Mouse (Mus musculus): ENCODE measurements at regions not wholly inside any gene's neighbourhood (a gene's known extent, or its start where the extent isn't known, plus 50 kb on each side); places are given as distances from the start of the nearest gene placed in this dataset.

GRCm38 (mm10) chr17:45235401-45235800 lies 198.1 kb downstream of the Cdc5l start:
- Histone ChIP-seq H3K4me2 (no peak overlapping the region), H3K27ac (no peak overlapping the region), H3K4me1 (replicated peaks) (no peaks in the 10 kb centered on the region), H3K36me3 (no peaks in the 10 kb centered on the region), H3K9me3 (replicated peaks) (peaks cover 9% of the 10 kb centered on the region; the same call in 1 of the 2 replicates), H3K27me3 (no peaks in the 10 kb centered on the region), H3K9ac (no peak overlapping the region), H3K4me3 (replicated peaks) (no peak overlapping the region)
- DNase-seq (no peak), ATAC-seq (ENCODE audit: low read depth) (no peak)
- 64% methylated on average over 7 of the region's 7 CpGs for WGBS (ENCODE audit: insufficient replicate concordance)

- 50% methylated on average over 5 of the region's 5 CpGs for WGBS (ENCODE audit: insufficient replicate concordance)
- H3K27me3 ChIP-seq: no peaks in the 10 kb centered on the region
- H3K9ac ChIP-seq: no peak overlapping the region
- H3K4me2 ChIP-seq: no peak overlapping the region
- no peaks in the 10 kb centered on the region for H3K4me1 ChIP-seq (replicated peaks)
- no peaks in the 10 kb centered on the region for H3K36me3 ChIP-seq
- H3K4me3 ChIP-seq (replicated peaks): no peak overlapping the region
- H3K9me3 ChIP-seq (replicated peaks): peaks cover 9% of the 10 kb centered on the region; the same call in 1 of the 2 replicates
- DNase-seq (no peak), ATAC-seq (ENCODE audit: low read depth) (no peak)
- H3K27ac ChIP-seq: no peak overlapping the region
These were observed 200.7 kb downstream of the Cdc5l start for GRCm38 (mm10) chr17:45232874-45233273.

- no peak for ATAC-seq (ENCODE audit: low read depth)
- H3K9me3 ChIP-seq (replicated peaks): no peaks in the 10 kb centered on the region
- no peak overlapping the region for H3K4me2 ChIP-seq
- H3K27ac ChIP-seq: no peak overlapping the region
- no peak overlapping the region for H3K4me3 ChIP-seq (replicated peaks)
- 23% methylated on average over 1 of the region's 1 CpGs for WGBS (ENCODE audit: insufficient replicate concordance)
- H3K9ac ChIP-seq: no peak overlapping the region
- H3K4me1 ChIP-seq (replicated peaks): no peaks in the 10 kb centered on the region
- no peaks in the 10 kb centered on the region for H3K36me3 ChIP-seq
- H3K27me3 ChIP-seq: no peaks in the 10 kb centered on the region
- DNase-seq: no peak
These were observed 206.3 kb downstream of the Cdc5l start for GRCm38 (mm10) chr17:45227190-45227589.

DNA sequence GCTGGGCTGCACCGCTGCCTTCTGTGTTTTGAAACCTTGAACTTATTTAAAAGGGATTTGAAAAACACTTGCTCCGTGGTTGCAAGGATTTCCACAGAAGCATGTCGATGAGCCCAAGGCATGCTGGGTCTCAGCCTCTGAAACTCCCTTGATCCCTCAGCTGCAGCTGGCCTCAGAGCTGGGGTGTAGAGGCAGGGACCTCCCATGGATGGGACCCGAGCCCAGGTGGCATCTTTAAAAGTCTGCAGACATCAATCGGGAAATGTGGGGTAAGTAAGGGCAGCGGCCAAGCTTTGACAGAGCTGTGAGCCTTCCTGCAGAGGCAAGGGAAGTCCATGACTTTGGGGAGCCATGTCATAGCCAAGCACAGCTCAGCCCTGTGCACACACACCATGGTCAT lies 207.1 kb downstream of the Cdc5l start:
- H3K9me3 ChIP-seq (replicated peaks): no peaks in the 10 kb centered on the region
- no peaks in the 10 kb centered on the region for H3K36me3 ChIP-seq
- H3K4me3 ChIP-seq (replicated peaks): no peak overlapping the region
- DNase-seq (no peak), ATAC-seq (ENCODE audit: low read depth) (no peak)
- WGBS (ENCODE audit: insufficient replicate concordance): 43% methylated on average over 6 of the region's 6 CpGs
- H3K4me1 ChIP-seq (replicated peaks): no peaks in the 10 kb centered on the region
- no peaks in the 10 kb centered on the region for H3K27me3 ChIP-seq
- H3K27ac ChIP-seq: no peak overlapping the region
- no peak overlapping the region for H3K9ac ChIP-seq
- H3K4me2 ChIP-seq: no peak overlapping the region

GRCm38 (mm10) chr17:45221625-45222024 lies 211.9 kb downstream of the Cdc5l start:
- Histone ChIP-seq H3K36me3 (no peaks in the 10 kb centered on the region), H3K9ac (no peak overlapping the region), H3K9me3 (replicated peaks) (no peaks in the 10 kb centered on the region), H3K4me1 (replicated peaks) (no peaks in the 10 kb centered on the region), H3K4me3 (replicated peaks) (no peak overlapping the region), H3K27ac (no peak overlapping the region), H3K27me3 (no peaks in the 10 kb centered on the region), H3K4me2 (no peak overlapping the region)
- ATAC-seq (ENCODE audit: low read depth) (no peak), DNase-seq (no peak)
- 36% methylated on average over 10 of the region's 10 CpGs for WGBS (ENCODE audit: insufficient replicate concordance)

DNA sequence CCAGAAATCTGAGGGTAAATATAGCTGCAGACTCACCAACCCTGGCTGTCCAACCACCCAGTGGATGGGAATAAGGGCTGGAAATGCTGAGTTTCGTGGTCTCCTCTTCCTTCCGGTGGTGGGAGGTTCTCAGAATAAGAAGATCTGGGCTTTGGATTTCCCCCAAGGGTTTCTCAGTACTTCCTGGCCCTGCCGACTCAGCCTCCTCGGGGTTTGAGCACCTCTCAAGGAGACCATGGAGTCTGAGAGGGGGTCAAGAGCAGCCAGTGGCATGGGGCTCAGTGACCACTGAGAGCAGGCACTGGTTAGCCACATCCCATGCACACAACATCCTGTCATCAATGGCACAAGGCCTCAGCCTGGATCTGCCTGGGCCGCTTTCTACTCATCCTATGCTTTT lies 216.4 kb downstream of the Cdc5l start:
- Histone ChIP-seq H3K9ac (no peak overlapping the region), H3K27ac (no peak overlapping the region), H3K36me3 (no peaks in the 10 kb centered on the region), H3K27me3 (no peaks in the 10 kb centered on the region), H3K4me3 (replicated peaks) (no peak overlapping the region), H3K4me2 (no peak overlapping the region), H3K4me1 (replicated peaks) (no peaks in the 10 kb centered on the region), H3K9me3 (replicated peaks) (no peaks in the 10 kb centered on the region)
- DNase-seq: no peak
- 44% methylated on average over 5 of the region's 5 CpGs for WGBS (ENCODE audit: insufficient replicate concordance)
- ATAC-seq (ENCODE audit: low read depth): no peak

DNA sequence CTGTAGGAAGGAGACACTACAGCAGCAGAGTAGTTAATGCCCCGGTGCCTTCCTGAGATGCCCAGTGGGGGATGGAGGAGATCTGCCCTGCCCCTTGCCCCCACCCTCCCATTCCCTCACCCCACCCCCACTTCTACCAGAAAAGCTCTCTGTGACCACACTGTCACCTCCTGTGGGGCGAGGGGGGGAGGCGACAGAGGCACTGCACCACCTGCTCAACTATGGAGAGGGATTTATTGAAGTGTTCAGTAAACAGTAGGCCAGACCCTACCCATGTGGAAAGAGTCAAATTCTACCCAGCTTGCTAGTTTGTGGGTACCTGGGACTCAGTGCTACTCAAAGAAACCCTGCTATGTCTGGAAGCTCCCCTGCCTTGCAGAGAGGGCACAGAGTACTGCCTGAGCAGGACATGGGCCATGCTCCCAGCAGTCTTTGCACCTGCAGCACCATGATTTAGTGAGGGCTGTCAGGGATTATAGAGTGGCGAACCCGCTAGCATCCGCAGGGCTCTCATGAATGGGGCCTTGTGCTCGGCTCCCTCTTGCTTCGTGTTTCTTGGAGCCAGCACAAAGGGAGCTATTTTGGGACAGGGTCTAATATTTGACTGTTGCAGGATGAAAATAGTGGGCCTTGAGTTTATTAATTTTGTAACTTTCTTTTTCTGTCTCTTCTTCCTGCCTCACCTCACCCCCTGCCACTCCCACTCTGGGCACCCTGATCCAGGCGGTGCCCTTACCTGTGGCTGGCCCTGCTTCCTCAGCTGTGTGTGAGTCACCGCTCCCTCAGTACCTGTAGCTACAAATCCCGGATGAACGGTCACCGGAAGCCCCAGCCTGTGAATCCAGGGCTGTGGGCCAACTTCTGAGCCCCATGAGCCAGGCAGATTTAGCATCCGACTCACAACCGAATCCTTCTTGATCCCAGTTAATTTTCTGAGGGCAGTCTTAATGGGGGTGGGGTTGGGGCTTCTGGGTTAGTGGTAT lies 218.2 kb downstream of the Cdc5l start:
- Histone ChIP-seq H3K4me3 (replicated peaks) (no peak overlapping the region), H3K4me2 (no peak overlapping the region), H3K9me3 (replicated peaks) (no peaks in the 10 kb centered on the region), H3K9ac (no peak overlapping the region), H3K27ac (no peak overlapping the region), H3K27me3 (no peaks in the 10 kb centered on the region), H3K4me1 (replicated peaks) (no peaks in the 10 kb centered on the region), H3K36me3 (no peaks in the 10 kb centered on the region)
- DNase-seq (no peak), ATAC-seq (ENCODE audit: low read depth) (no peak)
- 68% methylated on average over 15 of the region's 15 CpGs for WGBS (ENCODE audit: insufficient replicate concordance)

DNA sequence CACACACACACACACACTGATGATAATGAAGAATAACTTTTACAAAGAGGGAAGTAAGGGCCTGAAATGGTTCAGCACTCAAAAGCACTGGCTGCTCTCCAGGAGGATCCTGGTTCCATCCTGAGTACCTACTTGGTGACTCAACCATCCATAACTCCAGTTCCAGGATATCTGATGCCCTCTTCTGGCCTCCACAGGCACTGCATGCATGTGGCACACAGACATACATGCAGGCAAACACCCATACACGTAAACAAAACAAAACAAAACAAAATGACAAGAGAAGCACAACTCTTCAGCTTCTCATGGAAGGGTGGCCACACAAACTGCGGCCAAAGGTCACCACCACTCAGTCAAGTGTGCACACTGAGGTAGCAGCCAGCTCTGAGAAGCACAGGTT lies 222.6 kb downstream of the Cdc5l start:
- Histone ChIP-seq H3K9me3 (replicated peaks) (no peaks in the 10 kb centered on the region), H3K27me3 (no peaks in the 10 kb centered on the region), H3K9ac (no peak overlapping the region), H3K27ac (no peak overlapping the region), H3K4me1 (replicated peaks) (no peaks in the 10 kb centered on the region), H3K36me3 (no peaks in the 10 kb centered on the region), H3K4me3 (replicated peaks) (no peak overlapping the region), H3K4me2 (no peak overlapping the region)
- 65% methylated on average over 2 of the region's 2 CpGs for WGBS (ENCODE audit: insufficient replicate concordance)
- ATAC-seq (ENCODE audit: low read depth) (no peak), DNase-seq (no peak)

GRCm38 (mm10) chr17:45209387-45209663 lies 224.2 kb downstream of the Cdc5l start:
- Histone ChIP-seq H3K4me2 (no peak overlapping the region), H3K4me3 (replicated peaks) (no peak overlapping the region), H3K4me1 (replicated peaks) (no peaks in the 10 kb centered on the region), H3K9me3 (replicated peaks) (no peaks in the 10 kb centered on the region), H3K36me3 (no peaks in the 10 kb centered on the region), H3K27ac (no peak overlapping the region), H3K27me3 (no peaks in the 10 kb centered on the region), H3K9ac (no peak overlapping the region)
- ATAC-seq (ENCODE audit: low read depth): no peak
- DNase-seq: no peak
- 62% methylated on average over 3 of the region's 3 CpGs for WGBS (ENCODE audit: insufficient replicate concordance)

DNA sequence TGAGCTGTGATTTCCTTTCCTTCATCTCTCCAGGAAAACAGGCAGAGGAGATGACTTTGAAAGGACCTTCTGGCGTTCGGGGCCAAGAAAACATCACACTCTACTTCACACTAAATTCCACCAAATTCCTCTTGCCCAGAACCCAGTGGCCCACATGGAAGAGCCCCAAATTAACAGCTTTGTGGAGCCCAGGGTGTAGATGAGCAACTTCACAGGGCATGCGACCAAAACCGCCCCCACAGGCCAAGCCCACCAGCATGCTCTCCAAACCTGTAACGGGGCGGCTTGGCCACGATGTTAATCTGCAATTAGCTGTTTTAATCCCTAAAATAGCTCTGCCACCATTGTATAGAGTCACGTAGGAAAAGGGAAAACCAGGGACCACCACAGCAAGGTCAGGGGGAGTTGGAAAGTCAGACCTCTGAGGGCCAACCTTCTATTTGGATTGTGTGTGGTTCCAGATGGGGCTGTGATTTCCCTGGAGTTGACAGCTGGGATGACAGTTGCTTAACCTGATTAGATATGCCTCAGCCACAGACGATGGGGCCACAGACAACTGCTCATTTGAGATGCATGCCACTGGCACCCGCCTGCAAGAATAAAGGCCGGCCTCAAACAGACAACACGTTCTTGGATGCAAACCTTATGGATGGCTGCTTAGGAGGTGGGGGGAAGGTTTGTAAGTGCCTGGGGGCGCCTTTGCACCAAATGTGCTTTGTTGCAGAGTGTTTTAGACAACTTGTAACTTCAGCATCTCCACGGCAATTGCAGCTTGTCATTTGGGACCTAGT lies 224.7 kb downstream of the Cdc5l start:
- no peak overlapping the region for H3K27ac ChIP-seq
- no peak overlapping the region for H3K4me3 ChIP-seq (replicated peaks)
- H3K36me3 ChIP-seq: no peaks in the 10 kb centered on the region
- ATAC-seq (ENCODE audit: low read depth): no peak
- H3K9me3 ChIP-seq (replicated peaks): no peaks in the 10 kb centered on the region
- H3K4me2 ChIP-seq: no peak overlapping the region
- no peak overlapping the region for H3K9ac ChIP-seq
- H3K27me3 ChIP-seq: no peaks in the 10 kb centered on the region
- WGBS (ENCODE audit: insufficient replicate concordance): 43% methylated on average over 14 of the region's 14 CpGs
- H3K4me1 ChIP-seq (replicated peaks): no peaks in the 10 kb centered on the region
- DNase-seq: no peak

GRCm38 (mm10) chr17:45195779-45196178 lies 237.8 kb downstream of the Cdc5l start:
- ATAC-seq (ENCODE audit: low read depth): no peak
- no peak for DNase-seq
- 81% methylated on average over 6 of the region's 6 CpGs for WGBS (ENCODE audit: insufficient replicate concordance)

More at GRCm38 (mm10) chr17:45195779-45196178, 237.8 kb downstream of the Cdc5l start:
- H3K27ac ChIP-seq: no peak overlapping the region
- H3K9me3 ChIP-seq (replicated peaks): no peaks in the 10 kb centered on the region
- H3K4me2 ChIP-seq: no peak overlapping the region
- no peak overlapping the region for H3K4me3 ChIP-seq (replicated peaks)
- no peak overlapping the region for H3K9ac ChIP-seq
- no peaks in the 10 kb centered on the region for H3K27me3 ChIP-seq
- H3K4me1 ChIP-seq (replicated peaks): no peaks in the 10 kb centered on the region
- no peaks in the 10 kb centered on the region for H3K36me3 ChIP-seq
